Mouse (Mus musculus): ENCODE measurements around the gene Erc2.

Erc2 gene

DNA sequence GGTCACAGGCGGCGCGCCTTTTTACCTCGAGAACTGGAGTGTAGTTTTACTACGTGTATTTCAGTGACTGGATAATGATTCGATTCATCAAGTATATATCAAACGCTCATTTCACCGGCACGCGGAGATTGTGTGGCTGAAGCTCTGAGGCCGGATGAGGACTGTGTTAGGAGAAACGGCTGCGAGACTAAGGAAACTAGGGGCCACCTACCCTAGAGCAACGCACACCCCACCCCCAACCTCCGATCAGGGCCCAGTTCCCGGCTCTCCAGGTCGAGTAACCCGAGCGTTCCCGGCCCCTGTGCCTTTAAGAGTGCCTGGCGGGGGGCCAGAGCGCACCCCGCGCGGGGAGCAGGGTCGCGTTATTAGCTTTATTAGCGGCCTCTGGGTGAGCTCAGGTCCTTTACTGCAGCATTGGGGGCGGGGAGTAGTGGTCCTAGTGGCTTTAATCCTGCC, 884.2 kb downstream of the Erc2 start:
- peak; percentile 54 for DNase-seq (ENCODE audit: low read depth, low spot score)

DNA sequence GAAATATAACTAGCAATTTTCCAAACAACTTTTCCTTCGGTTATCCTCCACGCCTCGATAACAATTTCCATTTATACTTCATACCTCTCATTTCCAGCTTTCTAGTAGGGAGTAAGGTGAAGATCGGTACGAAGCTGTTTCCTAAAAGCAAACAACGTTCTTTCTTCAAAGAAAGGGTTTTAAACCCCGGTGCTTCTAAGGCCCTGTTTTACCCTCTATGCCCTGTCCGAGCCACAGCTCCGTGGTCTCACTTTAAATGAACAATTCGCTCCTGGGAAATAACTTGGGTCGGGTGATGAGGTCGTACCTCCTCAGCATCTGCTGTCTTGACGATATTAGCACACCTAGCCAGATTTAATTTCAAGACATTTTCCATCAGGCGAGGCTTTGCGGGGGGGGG, 884.8 kb downstream of the Erc2 start:
- no peak for DNase-seq (ENCODE audit: low read depth, low spot score)

DNA sequence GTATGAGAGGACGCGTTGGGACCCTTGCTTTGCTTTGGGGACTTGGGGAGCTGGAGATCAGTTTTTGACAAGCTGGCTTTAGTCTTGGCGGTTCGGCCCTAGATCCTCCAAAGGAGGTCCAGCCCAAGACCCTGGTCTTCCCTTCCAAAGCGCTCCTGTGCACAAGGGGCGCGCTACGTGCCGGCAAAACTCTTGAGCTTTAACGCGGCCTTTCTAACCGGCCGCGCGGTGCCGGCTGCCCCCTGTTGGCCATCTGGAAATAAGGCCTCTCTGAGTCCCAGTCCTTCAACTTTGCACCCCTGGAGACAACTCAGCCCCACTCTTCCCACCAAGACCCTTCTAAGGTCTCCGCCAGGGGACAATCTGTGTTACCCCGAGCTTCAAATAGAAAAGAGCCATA, 885.2 kb downstream of the Erc2 start:
- DNase-seq (ENCODE audit: low read depth, low spot score), result peak; percentile 80

DNA sequence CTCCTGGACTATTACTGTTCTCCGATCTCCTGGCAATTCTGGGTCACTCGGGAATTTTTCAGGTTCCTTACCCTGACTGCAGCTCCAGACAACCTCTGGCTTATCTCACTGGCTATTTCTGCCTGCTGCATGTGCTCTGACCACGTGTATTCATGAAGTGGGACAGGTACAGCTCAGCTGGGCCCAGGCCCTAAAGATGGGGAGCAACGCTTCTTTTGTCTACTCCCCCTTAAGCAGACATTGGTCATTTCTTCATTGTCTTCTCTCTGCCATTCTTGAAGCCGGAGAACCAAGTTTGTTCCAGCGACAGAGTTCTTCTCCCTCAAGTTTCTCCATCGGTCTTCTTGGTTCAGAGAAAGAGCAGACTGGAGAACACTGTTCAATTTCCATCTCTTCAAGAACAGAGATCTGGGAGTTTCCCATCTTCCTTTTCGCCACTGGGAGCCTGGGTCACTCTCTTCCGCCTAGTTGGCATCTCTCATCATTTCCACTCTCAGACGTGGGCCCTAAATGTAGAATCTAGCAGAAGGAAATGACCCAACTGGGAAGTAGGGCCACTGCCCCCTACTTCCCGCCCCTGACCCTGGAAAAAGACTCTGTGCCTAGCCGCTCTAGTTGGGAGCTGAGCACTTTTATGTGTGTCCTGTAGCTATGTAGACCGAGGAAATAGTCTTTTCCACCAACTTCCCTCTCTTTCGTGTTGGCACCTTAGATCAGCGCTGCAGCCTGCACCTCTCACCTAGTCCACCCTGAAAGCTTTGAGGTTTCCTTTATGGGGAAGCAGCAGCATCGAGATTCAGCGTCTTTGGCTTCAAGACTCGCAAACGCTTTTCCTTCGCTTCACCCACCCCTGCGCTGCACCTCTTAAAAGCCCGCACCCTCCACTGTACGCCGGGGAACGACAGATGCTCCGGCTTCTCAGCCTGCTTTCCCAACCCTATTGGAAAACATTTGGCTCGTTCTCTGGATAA, 886.3 kb downstream of the Erc2 start:
- DNase-seq (ENCODE audit: low read depth, low spot score), result no peak

DNA sequence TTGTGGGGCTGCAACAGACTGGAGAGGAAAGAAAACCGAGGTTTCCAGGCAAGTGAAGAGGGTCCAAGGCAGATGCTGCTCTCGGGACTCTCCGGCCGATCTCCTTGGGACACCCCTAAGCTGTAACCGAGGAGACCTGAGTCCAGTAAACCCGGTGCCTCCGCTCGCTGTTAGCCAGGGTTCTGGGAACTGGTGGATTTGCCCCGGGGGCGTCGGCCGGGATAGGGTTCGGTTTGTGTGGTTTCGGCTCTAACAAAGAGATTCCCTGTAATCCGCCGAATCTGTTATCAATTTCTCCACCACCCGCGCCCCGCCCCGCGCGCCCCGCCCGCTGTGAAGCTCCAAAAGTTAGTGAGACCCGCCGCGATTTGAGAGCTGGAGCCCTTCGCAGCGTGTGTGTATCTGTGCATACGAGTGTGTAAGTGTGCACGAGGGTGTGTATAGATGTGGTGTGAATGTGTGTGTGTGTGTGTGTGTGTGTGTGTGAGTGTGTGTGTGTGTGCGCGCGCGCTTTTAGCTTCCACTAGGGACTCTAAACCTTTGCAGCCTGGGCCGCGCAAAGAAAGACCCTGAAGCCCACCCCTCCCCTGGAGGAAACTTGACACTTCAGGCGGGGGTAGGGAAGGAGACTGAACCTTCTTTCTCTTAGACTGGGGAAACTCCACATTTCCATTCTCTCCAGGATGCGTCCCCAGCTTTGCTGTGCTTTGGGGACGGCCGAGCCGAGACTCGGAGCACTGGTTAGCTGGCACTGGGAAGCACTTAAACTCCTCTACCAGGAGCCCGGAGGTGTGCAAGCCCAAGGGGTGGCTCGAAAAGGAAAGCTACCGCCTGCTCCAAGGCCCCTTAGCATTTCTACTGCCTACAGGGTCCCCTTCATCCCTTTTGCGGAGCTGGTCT, 887.5 kb downstream of the Erc2 start:
- peak; percentile 56 for DNase-seq (ENCODE audit: low read depth, low spot score)

DNA sequence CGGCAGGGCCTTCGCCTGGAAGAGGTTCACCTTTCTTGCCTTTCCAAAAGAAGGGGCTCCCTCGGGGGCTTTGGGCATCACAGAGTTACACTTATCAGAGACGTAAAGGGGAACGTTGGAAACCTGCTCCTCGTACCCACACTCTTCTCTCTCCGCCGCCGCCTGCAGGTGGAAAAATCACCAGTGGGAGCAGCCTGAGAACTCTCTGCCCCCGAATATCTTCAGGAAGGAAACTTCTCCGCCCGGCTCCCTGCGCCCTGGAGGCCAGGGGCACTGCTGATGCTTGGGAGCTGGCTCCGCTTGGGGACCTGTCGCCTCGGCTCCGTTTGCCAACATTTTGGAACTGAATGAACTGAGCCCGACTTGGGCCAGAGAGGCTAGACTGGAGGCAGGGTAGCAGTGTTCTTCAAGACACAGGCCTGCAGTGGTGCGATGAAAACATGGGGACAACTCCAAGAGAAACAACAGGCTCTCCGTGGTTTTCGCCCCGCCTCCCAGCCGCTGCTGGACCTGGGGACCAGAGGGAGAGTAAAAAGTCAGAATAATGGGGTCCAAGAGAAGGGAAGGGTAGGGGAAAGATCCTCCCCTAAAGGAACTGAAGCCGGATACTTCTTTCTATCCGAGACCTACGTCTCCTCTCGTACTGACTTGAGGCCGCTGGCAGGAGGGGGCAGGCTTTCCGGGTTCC, 888.3 kb downstream of the Erc2 start:
- no peak for DNase-seq (ENCODE audit: low read depth, low spot score)

DNA sequence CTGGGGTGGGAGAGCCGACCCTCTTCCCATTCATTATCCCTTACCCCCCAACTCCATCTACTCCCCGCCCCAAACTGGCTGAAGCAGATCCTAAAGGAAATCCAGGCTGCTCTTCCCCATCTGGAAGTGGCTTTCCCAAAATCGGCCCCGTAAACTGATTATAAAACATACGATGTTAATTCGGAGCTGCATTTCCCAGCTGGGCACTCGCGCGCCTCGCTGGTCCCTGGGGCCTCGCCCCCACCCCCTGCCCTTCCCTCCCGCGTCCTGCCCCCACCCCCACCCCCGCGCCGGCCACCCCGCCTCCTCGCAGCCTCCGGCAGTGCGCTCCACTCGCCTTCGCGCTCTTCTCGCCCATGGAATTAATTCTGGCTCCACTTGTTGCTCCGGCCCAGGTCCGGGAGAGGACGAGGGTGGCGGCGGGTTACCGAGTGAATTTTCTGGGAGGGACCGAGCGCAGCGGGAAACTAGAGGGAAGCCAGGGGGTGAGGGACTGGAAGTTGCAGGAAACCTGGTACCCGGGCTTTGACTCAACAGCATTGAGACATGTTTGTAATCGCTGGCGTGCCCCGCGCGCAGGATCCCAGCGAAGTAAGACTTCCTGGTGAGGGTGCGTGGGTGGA, 888.9 kb downstream of the Erc2 start:
- DNase-seq (ENCODE audit: low read depth, low spot score), result no peak

DNA sequence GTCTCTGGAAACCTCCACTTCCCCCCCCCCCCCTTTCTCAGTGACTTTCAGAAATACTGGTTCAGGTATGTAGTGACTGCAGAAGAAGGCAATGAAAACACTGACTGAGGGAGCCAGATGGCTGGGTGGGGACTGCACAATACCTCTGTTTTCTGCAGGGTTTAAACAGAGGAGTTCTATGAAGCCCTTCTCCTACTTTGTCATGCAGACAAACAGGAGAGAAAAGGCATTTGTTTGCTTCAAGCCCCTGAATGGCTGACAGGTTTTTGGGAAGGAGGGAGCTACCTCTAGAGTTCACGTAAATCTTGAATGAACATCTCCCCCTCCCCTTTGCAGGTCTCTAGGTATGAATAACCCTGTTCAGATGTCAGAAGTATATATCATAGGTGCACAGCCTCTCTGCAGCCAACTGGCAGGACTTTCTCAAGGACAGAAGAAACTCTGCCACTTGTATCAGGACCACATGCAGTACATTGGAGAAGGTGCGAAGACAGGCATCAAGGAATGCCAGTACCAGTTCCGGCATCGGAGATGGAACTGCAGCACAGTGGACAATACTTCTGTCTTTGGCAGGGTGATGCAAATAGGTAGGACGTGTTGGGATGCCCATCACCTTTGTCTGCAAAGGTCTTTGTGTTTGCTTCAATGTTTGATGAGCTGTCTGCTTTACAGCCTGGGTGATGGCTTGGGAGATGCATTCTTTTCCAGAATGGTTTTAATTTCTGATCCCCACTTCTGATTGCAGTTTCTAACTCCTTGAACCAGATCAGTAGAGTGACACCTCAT, 890.8 kb downstream of the Erc2 start:
- DNase-seq (ENCODE audit: low read depth, low spot score), result no peak

DNA sequence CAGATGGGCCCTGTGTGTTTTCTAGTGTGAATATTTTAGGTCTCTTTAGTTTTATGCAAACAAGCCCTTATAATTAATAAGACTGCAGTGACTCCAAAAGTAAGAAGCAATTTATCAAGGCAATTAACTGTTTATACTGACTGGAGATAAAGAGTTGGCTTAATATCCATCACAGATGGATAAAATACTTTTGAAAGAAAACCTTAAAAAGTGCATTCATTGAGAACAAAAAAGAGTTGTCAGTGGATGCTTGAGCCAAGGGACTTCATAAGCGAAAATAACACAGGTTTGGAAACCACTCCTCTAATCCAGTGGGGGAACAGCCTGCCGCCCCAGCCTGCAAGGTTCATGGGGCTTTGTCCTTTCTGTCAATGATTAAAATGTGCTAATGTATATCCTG, 891.9 kb downstream of the Erc2 start:
- no peak for DNase-seq (ENCODE audit: low read depth, low spot score)

DNA sequence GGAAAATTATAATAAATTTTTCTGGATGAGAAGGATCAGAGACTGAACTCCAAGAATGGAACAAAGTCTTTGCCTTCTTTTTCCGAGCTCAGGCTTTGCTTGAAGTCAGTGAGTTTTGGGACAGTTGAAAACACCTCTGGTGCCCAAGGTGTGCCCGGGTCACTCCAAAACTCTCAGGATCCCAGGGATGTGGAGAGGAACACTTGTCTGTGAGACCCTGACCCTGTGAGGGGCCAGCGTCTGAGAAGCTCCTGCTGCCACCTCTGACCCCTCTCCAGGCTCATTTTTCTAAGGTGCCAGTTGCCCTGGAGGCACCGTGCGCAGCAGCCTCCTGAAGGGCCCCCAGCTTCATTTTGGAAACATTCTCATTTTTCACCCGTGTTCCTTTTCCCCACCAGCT, 893.1 kb downstream of the Erc2 start:
- no peak for DNase-seq (ENCODE audit: low read depth, low spot score)

DNA sequence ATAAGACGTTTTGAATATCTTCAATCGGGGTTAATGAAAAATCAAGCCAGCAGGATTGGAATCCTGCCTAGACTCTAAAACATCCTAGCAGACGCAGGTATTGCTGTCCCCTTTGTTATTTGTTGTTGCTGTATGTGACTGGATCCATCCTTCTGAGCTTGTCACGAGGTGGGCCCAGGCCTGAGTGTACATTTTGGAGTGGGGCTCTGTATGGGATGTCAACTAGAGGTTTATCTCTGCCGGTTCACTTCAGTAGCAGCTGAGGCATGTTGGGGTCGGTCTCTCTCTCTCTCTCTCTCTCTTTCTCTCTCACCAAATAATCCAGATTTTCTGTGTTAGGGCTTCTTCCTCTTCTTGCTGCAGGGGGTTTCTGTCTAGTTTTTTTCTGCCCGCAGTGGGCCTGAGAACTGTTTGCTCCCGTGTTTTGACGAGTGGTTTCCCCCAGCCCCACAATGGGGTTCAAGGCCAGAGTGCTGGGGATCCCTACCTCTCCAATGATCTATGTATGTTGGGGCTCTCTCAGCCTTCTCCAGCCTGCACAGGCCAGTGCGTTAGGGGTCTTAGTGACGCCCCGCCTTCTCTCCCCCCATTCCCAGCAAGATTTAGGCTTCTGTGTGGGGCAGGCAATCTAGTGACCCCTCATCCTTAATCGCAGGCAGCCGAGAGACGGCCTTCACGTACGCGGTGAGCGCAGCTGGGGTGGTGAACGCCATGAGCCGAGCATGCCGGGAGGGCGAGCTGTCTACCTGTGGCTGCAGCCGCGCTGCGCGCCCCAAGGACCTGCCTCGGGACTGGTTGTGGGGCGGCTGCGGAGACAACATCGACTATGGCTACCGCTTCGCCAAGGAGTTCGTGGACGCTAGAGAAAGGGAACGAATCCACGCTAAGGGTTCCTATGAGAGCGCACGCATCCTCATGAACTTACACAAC, 895.7 kb downstream of the Erc2 start:
- no peak for DNase-seq (ENCODE audit: low read depth, low spot score)

DNA sequence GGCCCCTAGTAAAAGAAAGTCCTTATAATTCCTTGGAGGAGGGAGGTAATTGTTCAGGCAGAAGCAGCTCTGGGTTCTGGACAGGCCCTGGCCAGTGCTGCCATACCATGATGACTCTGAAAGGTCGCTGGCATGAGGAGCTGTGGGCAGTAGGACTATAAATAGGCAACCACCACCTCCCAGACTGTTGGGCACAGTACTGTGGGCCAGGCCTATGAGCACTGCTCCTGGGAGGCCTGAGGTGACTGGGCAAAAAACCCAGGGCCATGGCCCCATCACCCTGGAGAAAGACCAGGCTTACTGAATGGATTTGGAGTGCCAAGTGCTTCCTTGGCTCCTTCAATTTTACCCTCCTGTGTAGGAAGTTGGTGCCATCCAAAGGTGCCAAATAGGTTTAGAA, 898.9 kb downstream of the Erc2 start:
- no peak for DNase-seq (ENCODE audit: low read depth, low spot score)

DNA sequence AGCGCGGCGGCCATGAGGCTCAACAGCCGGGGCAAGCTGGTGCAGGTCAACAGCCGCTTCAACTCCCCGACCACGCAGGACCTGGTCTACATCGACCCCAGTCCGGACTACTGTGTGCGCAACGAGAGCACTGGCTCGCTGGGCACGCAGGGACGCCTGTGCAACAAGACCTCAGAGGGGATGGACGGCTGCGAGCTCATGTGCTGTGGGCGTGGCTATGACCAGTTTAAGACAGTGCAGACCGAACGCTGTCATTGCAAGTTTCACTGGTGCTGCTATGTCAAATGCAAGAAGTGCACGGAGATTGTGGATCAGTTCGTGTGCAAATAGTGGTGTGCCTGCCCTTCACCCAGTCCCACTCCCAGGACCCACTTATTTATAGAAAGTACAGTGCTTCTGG, 900.4 kb downstream of the Erc2 start:
- no peak for DNase-seq (ENCODE audit: low read depth, low spot score)

DNA sequence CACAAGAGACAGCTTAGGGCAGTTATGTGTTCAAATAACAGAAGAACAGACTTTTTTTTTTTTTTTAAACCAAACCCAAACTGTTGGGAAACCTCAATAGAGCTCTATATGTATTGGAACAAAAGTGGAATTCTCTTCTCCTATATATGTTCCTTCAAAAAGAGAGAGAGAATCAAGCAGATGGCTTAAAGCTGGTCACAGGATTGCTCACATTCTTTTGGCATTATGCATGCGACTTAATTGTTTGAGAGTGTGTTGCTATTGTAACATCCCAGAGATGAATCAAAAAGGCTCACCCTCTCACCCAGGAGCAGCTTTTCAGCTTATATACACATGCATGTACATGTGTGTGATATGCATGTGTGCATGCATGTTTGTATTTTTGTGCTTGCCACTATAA, 903.3 kb downstream of the Erc2 start:
- DNase-seq (ENCODE audit: low read depth, low spot score), result no peak
